Mouse (Mus musculus): Measurements from ENCODE around the gene Prss22. TPM values are rescaled to one million over a fixed set of nuclear protein-coding genes. Genes with fewer than 3 reads are reported as not detected.

The Prss22 gene
- polyA plus RNA-seq, 1 experiment = 0.06 TPM

- Histone ChIP-seq H3K4me1 (ENCODE audit: control insufficient read depth, insufficient read depth, insufficient read length) (no peaks in the 10 kb centered on the region), H3K4me3 (ENCODE audit: extremely low read depth, insufficient read depth, insufficient read length) (no peak overlapping the region), H3K36me3 (ENCODE audit: control insufficient read depth, insufficient read depth, low read length) (no peaks in the 10 kb centered on the region), H3K27me3 (ENCODE audit: control insufficient read depth, insufficient read depth, low read length) (no peaks in the 10 kb centered on the region), H3K27ac (ENCODE audit: insufficient read depth, low read length) (no peak overlapping the region)
- no peak for DNase-seq (ENCODE audit: low read depth in 1 of 2, low spot score in 2 of 2)
- WGBS = 70% methylated on average over 5 of the region's 5 CpGs
- no peak for TF ChIP-seq POLR2A (IDR thresholded peaks at IDR 0.05; ENCODE audit: low read depth, low read length)
- no peak for TF ChIP-seq CTCF (IDR thresholded peaks at IDR 0.05; ENCODE audit: extremely low read depth, insufficient read depth, insufficient read length, insufficient replicate concordance)
These were observed 2.5 kb upstream of the Prss22 start for GRCm38 (mm10) chr17:24000404-24000803.

- DNase-seq (ENCODE audit: low read depth in 1 of 2, low spot score in 2 of 2) = no peak
- 64% methylated on average over 6 of the region's 6 CpGs for WGBS
These were observed 483 bp upstream of the Prss22 start for GRCm38 (mm10) chr17:23998383-23998782.

GRCm38 (mm10) chr17:23995421-23995820 is 2.5 kb downstream of the Prss22 start:
- TF ChIP-seq CTCF (IDR thresholded peaks at IDR 0.05; ENCODE audit: extremely low read depth, insufficient read depth, insufficient read length, insufficient replicate concordance) = no peak
- no peak for TF ChIP-seq POLR2A (IDR thresholded peaks at IDR 0.05; ENCODE audit: low read depth, low read length)
- no peaks in the 10 kb centered on the region for H3K36me3 ChIP-seq (ENCODE audit: control insufficient read depth, insufficient read depth, low read length)
- H3K27me3 ChIP-seq (ENCODE audit: control insufficient read depth, insufficient read depth, low read length) = no peaks in the 10 kb centered on the region
- no peak overlapping the region for H3K27ac ChIP-seq (ENCODE audit: insufficient read depth, low read length)
- 40% methylated on average over 1 of the region's 1 CpGs for WGBS
- no peak for DNase-seq (ENCODE audit: low read depth in 1 of 2, low spot score in 2 of 2)
- no peak overlapping the region for H3K4me3 ChIP-seq (ENCODE audit: extremely low read depth, insufficient read depth, insufficient read length)
- H3K4me1 ChIP-seq (ENCODE audit: control insufficient read depth, insufficient read depth, insufficient read length) = 0 out of 2 replicates have a peak, but pooled peaks cover 3% of the 10 kb centered on the region

More at GRCm38 (mm10) chr17:23998383-23998782, 483 bp upstream of the Prss22 start:
- Histone ChIP-seq H3K27me3 (ENCODE audit: control insufficient read depth, insufficient read depth, low read length) (no peaks in the 10 kb centered on the region), H3K36me3 (ENCODE audit: control insufficient read depth, insufficient read depth, low read length) (no peaks in the 10 kb centered on the region), H3K4me1 (ENCODE audit: control insufficient read depth, insufficient read depth, insufficient read length) (0 out of 2 replicates have a peak, but pooled peaks cover 3% of the 10 kb centered on the region), H3K27ac (ENCODE audit: insufficient read depth, low read length) (no peak overlapping the region), H3K4me3 (ENCODE audit: extremely low read depth, insufficient read depth, insufficient read length) (no peak overlapping the region)
- TF ChIP-seq POLR2A (IDR thresholded peaks at IDR 0.05; ENCODE audit: low read depth, low read length) (no peak), CTCF (IDR thresholded peaks at IDR 0.05; ENCODE audit: extremely low read depth, insufficient read depth, insufficient read length, insufficient replicate concordance) (no peak)

GRCm38 (mm10) chr17:23994667-23995066 is 3.2 kb downstream of the Prss22 start:
- Histone ChIP-seq H3K36me3 (ENCODE audit: control insufficient read depth, insufficient read depth, low read length) (no peaks in the 10 kb centered on the region), H3K4me3 (ENCODE audit: extremely low read depth, insufficient read depth, insufficient read length) (no peak overlapping the region), H3K27me3 (ENCODE audit: control insufficient read depth, insufficient read depth, low read length) (no peaks in the 10 kb centered on the region), H3K4me1 (ENCODE audit: control insufficient read depth, insufficient read depth, insufficient read length) (0 out of 2 replicates have a peak, but pooled peaks cover 3% of the 10 kb centered on the region), H3K27ac (ENCODE audit: insufficient read depth, low read length) (no peak overlapping the region)
- TF ChIP-seq POLR2A (IDR thresholded peaks at IDR 0.05; ENCODE audit: low read depth, low read length) (no peak), CTCF (IDR thresholded peaks at IDR 0.05; ENCODE audit: extremely low read depth, insufficient read depth, insufficient read length, insufficient replicate concordance) (no peak)
- 85% methylated on average over 7 of the region's 7 CpGs for WGBS
- DNase-seq (ENCODE audit: low read depth in 1 of 2, low spot score in 2 of 2) = no peak

GRCm38 (mm10) chr17:23993559-23994428 is 4.1 kb downstream of the Prss22 start:
- H3K4me3 ChIP-seq (ENCODE audit: extremely low read depth, insufficient read depth, insufficient read length) = no peak overlapping the region
- TF ChIP-seq CTCF (IDR thresholded peaks at IDR 0.05; ENCODE audit: extremely low read depth, insufficient read depth, insufficient read length, insufficient replicate concordance) = peak; percentile 53; the same call in 1 of the 2 replicates
- TF ChIP-seq POLR2A (IDR thresholded peaks at IDR 0.05; ENCODE audit: low read depth, low read length) = no peak
- no peaks in the 10 kb centered on the region for H3K27me3 ChIP-seq (ENCODE audit: control insufficient read depth, insufficient read depth, low read length)
- 13% methylated on average over 31 of the region's 31 CpGs for WGBS
- no peaks in the 10 kb centered on the region for H3K36me3 ChIP-seq (ENCODE audit: control insufficient read depth, insufficient read depth, low read length)
- 0 out of 2 replicates have a peak, but pooled peaks cover 3% of the 10 kb centered on the region for H3K4me1 ChIP-seq (ENCODE audit: control insufficient read depth, insufficient read depth, insufficient read length)
- no peak overlapping the region for H3K27ac ChIP-seq (ENCODE audit: insufficient read depth, low read length)
- peak; percentile 57 to 78 for DNase-seq (ENCODE audit: low read depth in 1 of 2, low spot score in 2 of 2)

- H3K27me3 ChIP-seq (ENCODE audit: control insufficient read depth, insufficient read depth, low read length) = no peaks in the 10 kb centered on the region
- H3K27ac ChIP-seq (ENCODE audit: insufficient read depth, low read length) = no peak overlapping the region
- H3K36me3 ChIP-seq (ENCODE audit: control insufficient read depth, insufficient read depth, low read length) = no peaks in the 10 kb centered on the region
- H3K4me1 ChIP-seq (ENCODE audit: control insufficient read depth, insufficient read depth, insufficient read length) = 0 out of 2 replicates have a peak, but pooled peaks cover 3% of the 10 kb centered on the region
- no peak overlapping the region for H3K4me3 ChIP-seq (ENCODE audit: extremely low read depth, insufficient read depth, insufficient read length)
- WGBS = 78% methylated on average over 9 of the region's 9 CpGs
- DNase-seq (ENCODE audit: low read depth in 1 of 2, low spot score in 2 of 2) = no peak
- TF ChIP-seq CTCF (IDR thresholded peaks at IDR 0.05; ENCODE audit: extremely low read depth, insufficient read depth, insufficient read length, insufficient replicate concordance) (no peak), POLR2A (IDR thresholded peaks at IDR 0.05; ENCODE audit: low read depth, low read length) (no peak)
These were observed 4.9 kb downstream of the Prss22 start for GRCm38 (mm10) chr17:23992789-23993553.

All from spleen, adult 2 months (tissue).